Mouse (Mus musculus) midbrain, embryonic 13.5 days (tissue): ENCODE measurements around the gene Tbc1d24. TPM values are rescaled to one million over a fixed set of nuclear protein-coding genes. Genes with fewer than 3 reads are reported as not detected.
A peak's percentile ranks its signal among the peaks of the same experiment; 100 is the strongest.

Experiments
- ATAC-seq: fragments of 200-750 bp; cut with Nextera tagmentation; 2 replicates; pipeline ENCODE4 v1.8.0; 2017; ENCODE audit warnings: mild to moderate bottlenecking, moderate TSS enrichment, moderate library complexity
- H3K27ac ChIP-seq: fragments of 300-500 bp; sonication (generic); 2 replicates; pipeline ENCODE4 v1.5.1; 2015; ENCODE audit warnings: inconsistent platforms, mild to moderate bottlenecking, moderate library complexity
- H3K27me3 ChIP-seq: fragments of 300-500 bp; sonication (generic); 2 replicates; pipeline ENCODE4 v1.6.1; 2015; ENCODE audit warnings: mild to moderate bottlenecking, inconsistent platforms
- H3K36me3 ChIP-seq: fragments of 300-500 bp; sonication (generic); 2 replicates; pipeline ENCODE4 v1.6.1; 2015; ENCODE audit warnings: mild to moderate bottlenecking, inconsistent platforms
- H3K4me1 ChIP-seq: fragments of 300-500 bp; sonication (generic); replicated peaks from 2 replicates; pipeline ENCODE4 v1.6.1; 2015; ENCODE audit warnings: inconsistent platforms
- H3K4me2 ChIP-seq: fragments of 300-500 bp; sonication (generic); replicated peaks from 2 replicates; pipeline ENCODE4 v1.6.1; 2015; ENCODE audit warnings: moderate library complexity, mild to moderate bottlenecking, inconsistent platforms
- H3K4me3 ChIP-seq: fragments of 300-500 bp; sonication (generic); replicated peaks from 2 replicates; pipeline ENCODE4 v1.5.1; 2015; ENCODE audit warnings: mild to moderate bottlenecking, inconsistent platforms
- H3K9ac ChIP-seq: fragments of 300-500 bp; sonication (generic); replicated peaks from 2 replicates; pipeline ENCODE4 v1.6.1; 2015; ENCODE audit warnings: mild to moderate bottlenecking, inconsistent platforms
- H3K9me3 ChIP-seq: fragments of 300-500 bp; sonication (generic); 2 replicates; pipeline ENCODE4 v1.6.1; 2016; ENCODE audit warnings: mild to moderate bottlenecking, inconsistent platforms
- WGBS: fragments of 180-500 bp; shearing (Covaris S2); methylation state at CpG from one replicate; pipeline ENCODE4 v1.1.7; 2015; 5-methylcytosine and 5-hydroxymethylcytosine counted together
- polyA plus RNA-seq: library from polyadenylated mRNA; unstranded; fragments of >200 nt; fragmentation: Nextera tagmentation; extraction: Ambion mirVana; gene quantifications from 2 replicates; pipeline ENCODE4 v1.2.1, GENCODE M21; 2015

Tbc1d24 gene
- polyA plus RNA-seq, 1 experiment from 2014 or later, result 20.4 TPM

DNA sequence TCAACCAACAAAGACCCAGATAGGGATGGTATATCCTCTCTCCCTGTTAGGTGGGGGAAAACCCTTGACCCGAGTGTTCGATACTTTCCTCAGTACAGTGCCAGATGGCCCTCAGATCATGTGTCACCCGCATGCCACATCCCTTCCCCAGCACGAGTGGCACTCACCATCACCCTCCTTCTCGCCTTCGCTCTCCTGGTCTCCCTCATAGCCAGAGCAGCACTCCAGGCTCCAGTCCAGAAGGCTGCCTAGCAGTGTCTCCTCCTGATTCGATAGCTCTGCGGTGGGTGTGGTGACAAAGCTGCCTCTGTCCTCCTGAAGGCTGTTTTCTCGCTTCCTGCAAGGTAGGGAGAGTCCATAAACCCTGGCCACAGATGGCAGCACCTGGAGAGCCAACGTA is 19.4 kb upstream of the Tbc1d24 start:
- no peak overlapping the region for H3K4me2 ChIP-seq
- no peak for ATAC-seq
- no peaks in the 10 kb centered on the region for H3K9me3 ChIP-seq
- H3K27me3 ChIP-seq, result no peaks in the 10 kb centered on the region
- WGBS, result 92% methylated on average over 10 of the region's 10 CpGs
- no peak overlapping the region for H3K9ac ChIP-seq
- no peak overlapping the region for H3K27ac ChIP-seq
- H3K4me1 ChIP-seq, result peaks cover 9% of the 10 kb centered on the region
- peaks cover 61% of the 10 kb centered on the region for H3K36me3 ChIP-seq
- no peak overlapping the region for H3K4me3 ChIP-seq

DNA sequence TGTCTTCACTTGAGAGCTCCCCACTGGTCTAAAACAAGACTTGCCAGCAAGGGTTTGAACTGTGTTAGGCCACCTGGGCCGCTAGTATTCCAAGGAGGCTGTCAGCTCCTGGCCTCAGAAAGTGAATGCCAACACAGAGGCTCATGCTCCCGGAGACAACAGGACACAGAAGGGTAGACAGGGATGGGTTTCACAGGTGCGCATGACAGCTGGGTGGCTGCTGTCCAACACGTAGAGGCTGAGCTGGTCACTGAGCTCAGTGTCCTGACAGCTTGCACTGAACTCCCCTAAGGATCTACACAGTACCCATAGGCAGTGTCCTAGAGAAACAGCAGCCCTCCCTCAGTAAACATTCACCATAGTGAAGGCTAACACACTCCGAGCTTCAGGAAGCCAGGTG is 18.2 kb upstream of the Tbc1d24 start:
- 91% methylated on average over 5 of the region's 5 CpGs for WGBS
- H3K36me3 ChIP-seq, result peaks cover 51% of the 10 kb centered on the region

DNA sequence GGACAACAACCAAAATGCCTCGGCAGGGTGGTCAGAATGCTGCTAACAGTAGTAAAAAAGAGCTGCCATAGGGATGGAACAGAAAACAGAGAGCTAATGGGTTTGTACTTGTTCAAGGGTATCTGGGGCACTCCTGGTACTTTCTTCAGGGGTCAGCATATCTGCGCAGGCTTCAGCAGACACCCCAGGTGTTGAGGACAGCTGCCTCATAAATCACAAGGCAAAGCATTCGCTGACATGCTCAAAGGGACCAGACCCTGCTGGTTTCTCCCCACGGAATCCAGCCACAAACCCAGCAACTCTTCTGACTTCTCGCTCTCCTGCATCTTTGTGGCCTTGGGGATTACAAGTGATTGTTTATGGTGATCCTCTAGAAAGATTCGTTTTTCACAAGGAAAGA is 17.3 kb upstream of the Tbc1d24 start:
- no peak overlapping the region for H3K4me2 ChIP-seq
- no peak overlapping the region for H3K9ac ChIP-seq
- H3K4me3 ChIP-seq, result no peak overlapping the region
- no peaks in the 10 kb centered on the region for H3K27me3 ChIP-seq
- no peaks in the 10 kb centered on the region for H3K9me3 ChIP-seq
- no peak overlapping the region for H3K27ac ChIP-seq
- ATAC-seq, result no peak
- peaks cover 18% of the 10 kb centered on the region for H3K4me1 ChIP-seq
- peaks cover 50% of the 10 kb centered on the region for H3K36me3 ChIP-seq
- WGBS, result 84% methylated on average over 6 of the region's 6 CpGs

More for the DNA sequence above, 18.2 kb upstream of the Tbc1d24 start:
- H3K27ac ChIP-seq, result no peak overlapping the region
- no peaks in the 10 kb centered on the region for H3K27me3 ChIP-seq
- no peak overlapping the region for H3K4me2 ChIP-seq
- peaks cover 18% of the 10 kb centered on the region for H3K4me1 ChIP-seq
- no peak overlapping the region for H3K9ac ChIP-seq
- no peaks in the 10 kb centered on the region for H3K9me3 ChIP-seq
- no peak for ATAC-seq
- no peak overlapping the region for H3K4me3 ChIP-seq

- Histone ChIP-seq H3K27ac (peak within 1 kb of the TSS; percentile 68; the same call in 1 of the 2 replicates), H3K9ac (peak within 1 kb of the TSS; percentile 85), H3K4me1 (peaks cover 18% of the 10 kb centered on the region), H3K36me3 (peaks cover 48% of the 10 kb centered on the region), H3K9me3 (no peaks in the 10 kb centered on the region), H3K4me2 (peak within 1 kb of the TSS; percentile 97), H3K4me3 (peak within 1 kb of the TSS; percentile 88), H3K27me3 (no peaks in the 10 kb centered on the region)
- WGBS, result 4% methylated on average over 41 of the region's 41 CpGs
- ATAC-seq, result peak; percentile 95
Measured at GRCm38 (mm10) chr17:24220435-24221411, 15.4 kb upstream of the Tbc1d24 start, which contains the start of gene Tedc2. Gene Tedc2 (minus strand): TSS chr17:24220851.

GRCm38 (mm10) chr17:24216836-24217235 is 11.5 kb upstream of the Tbc1d24 start:
- Histone ChIP-seq H3K27me3 (no peaks in the 10 kb centered on the region), H3K4me3 (no peak overlapping the region), H3K27ac (no peak overlapping the region), H3K36me3 (peaks cover 34% of the 10 kb centered on the region), H3K4me2 (no peak overlapping the region), H3K4me1 (peaks cover 24% of the 10 kb centered on the region), H3K9ac (no peak overlapping the region), H3K9me3 (no peaks in the 10 kb centered on the region)
- ATAC-seq, result no peak
- 66% methylated on average over 4 of the region's 4 CpGs for WGBS

DNA sequence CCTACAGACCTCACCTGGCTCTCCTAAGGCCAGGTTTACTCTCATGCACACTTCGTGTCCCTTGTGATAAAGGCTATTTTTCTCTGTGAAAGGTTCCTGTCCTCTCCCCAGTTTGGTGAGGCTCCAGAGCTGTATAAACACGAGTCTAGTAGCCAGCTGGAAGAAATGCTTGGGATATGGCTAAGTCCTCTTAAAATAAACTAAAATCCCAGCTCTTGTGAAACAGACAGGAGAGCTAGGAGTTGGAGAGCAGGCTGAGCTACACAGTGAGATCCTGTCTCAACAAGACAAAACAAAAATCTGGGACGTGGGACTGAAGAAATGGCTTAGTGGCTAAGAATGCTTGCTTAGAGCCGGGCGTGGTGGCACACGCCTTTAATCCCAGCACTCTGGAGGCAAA is 7.8 kb upstream of the Tbc1d24 start:
- H3K9ac ChIP-seq, result no peak overlapping the region
- H3K9me3 ChIP-seq, result no peaks in the 10 kb centered on the region
- H3K4me3 ChIP-seq, result no peak overlapping the region
- ATAC-seq, result no peak
- peaks cover 32% of the 10 kb centered on the region for H3K36me3 ChIP-seq
- H3K27ac ChIP-seq, result no peak overlapping the region
- H3K4me2 ChIP-seq, result no peak overlapping the region
- H3K4me1 ChIP-seq, result peaks cover 42% of the 10 kb centered on the region
- H3K27me3 ChIP-seq, result peaks cover 9% of the 10 kb centered on the region
- WGBS, result 80% methylated on average over 6 of the region's 6 CpGs

- H3K36me3 ChIP-seq, result peaks cover 25% of the 10 kb centered on the region
- H3K4me2 ChIP-seq, result peak overlapping the region; percentile 94
- no peak overlapping the region for H3K9ac ChIP-seq
- H3K27ac ChIP-seq, result no peak overlapping the region
- H3K9me3 ChIP-seq, result no peaks in the 10 kb centered on the region
- H3K4me3 ChIP-seq, result peak overlapping the region; percentile 51
- peaks cover 15% of the 10 kb centered on the region for H3K27me3 ChIP-seq
- 31% methylated on average over 5 of the region's 5 CpGs for WGBS
- peaks cover 48% of the 10 kb centered on the region for H3K4me1 ChIP-seq
- ATAC-seq, result no peak
Measured at GRCm38 (mm10) chr17:24212441-24213018, 7.2 kb upstream of the Tbc1d24 start.

DNA sequence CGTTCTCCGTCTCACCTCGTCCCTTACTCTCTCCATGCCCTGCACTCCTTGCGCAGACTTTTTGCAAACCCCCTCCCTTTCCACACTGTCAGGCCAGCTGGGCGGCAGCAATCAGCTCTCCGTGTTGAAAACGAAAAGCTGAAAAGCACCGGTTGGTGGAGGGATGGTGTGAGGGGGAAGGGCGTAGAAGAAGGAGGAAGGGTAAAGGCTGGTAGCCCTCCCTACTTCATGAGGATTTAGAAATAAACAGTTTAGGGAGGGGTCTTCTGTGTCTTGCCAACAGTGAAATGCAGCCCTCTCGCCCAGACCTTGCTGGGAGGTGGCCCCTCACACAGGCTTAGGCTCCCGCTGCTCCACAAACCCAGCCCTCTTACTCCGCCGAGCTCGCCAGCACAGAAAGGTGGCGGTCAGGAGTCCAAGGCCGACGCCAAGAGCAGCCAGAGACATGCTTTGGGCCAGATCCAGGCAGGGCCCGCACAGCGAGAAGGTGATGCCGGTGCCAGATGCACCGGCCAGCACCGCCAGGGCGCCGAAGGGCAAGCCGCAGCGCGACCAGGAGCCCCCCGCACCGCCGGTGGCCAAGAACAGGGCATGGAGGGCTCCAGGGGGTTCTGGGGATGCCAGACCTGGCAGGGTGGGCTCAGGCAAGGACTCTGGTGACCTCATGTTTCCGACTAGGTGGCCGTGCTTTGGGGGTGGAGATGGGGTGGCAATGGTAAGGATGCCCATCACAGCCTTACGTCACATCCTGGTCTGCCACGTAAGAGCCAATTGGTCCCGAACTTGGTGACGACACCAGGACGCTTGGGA is 6.5 kb upstream of the Tbc1d24 start:
- Histone ChIP-seq H3K36me3 (peaks cover 21% of the 10 kb centered on the region), H3K4me2 (peak overlapping the region; percentile 94), H3K27ac (peak overlapping the region; percentile 70), H3K9ac (peak overlapping the region; percentile 80), H3K4me3 (peak overlapping the region; percentile 51), H3K27me3 (peaks cover 21% of the 10 kb centered on the region), H3K4me1 (peaks cover 55% of the 10 kb centered on the region), H3K9me3 (no peaks in the 10 kb centered on the region)
- under 1% methylated on average over 37 of the region's 37 CpGs for WGBS
- peak; percentile 53 for ATAC-seq

DNA sequence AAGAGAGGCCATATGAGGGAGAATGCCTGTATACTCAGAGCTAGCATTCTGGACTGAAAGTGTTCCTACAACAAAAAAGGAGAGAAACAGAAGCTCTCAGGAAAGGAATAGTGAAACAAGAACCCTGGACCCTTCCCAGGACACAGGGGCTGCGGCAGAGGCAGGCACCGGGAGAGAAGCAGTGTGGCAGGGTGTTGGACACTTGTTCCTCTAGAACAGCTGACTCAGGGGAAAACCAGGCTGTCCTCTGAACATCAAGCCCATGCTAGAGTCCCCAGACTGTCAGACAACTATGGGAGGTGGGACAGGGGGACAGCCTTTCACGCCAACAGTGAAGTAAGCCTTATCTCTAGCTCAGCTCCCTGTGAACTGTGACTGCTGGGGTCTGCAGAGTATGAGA is 5.2 kb upstream of the Tbc1d24 start:
- no peak overlapping the region for H3K4me3 ChIP-seq
- no peak for ATAC-seq
- H3K4me2 ChIP-seq, result no peak overlapping the region
- peaks cover 21% of the 10 kb centered on the region for H3K27me3 ChIP-seq
- 0 out of 2 replicates have a peak overlapping the region, but pooled peaks have one; percentile 19 for H3K27ac ChIP-seq
- H3K9me3 ChIP-seq, result no peaks in the 10 kb centered on the region
- WGBS, result 81% methylated on average over 3 of the region's 3 CpGs
- H3K9ac ChIP-seq, result no peak overlapping the region
- peaks cover 68% of the 10 kb centered on the region for H3K4me1 ChIP-seq
- H3K36me3 ChIP-seq, result peaks cover 9% of the 10 kb centered on the region

DNA sequence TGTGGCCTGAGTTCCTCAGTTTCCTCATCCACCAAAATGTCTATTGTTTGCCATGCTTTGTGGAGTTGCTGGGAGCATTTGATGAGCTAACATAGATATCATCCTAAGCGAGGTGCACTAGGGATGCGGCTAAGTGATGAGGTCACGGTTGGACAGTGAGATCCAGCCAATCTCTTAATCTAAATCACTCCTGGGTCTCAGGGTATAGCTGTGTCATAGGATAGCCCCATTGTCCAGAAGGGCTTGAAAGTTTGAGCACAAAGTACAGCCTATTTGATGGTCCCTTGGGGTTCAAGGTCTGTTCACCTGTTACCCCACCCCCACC is 4.5 kb upstream of the Tbc1d24 start:
- Histone ChIP-seq H3K4me1 (peaks cover 69% of the 10 kb centered on the region), H3K27me3 (peaks cover 21% of the 10 kb centered on the region), H3K4me2 (peak overlapping the region; percentile 80), H3K9ac (0 out of 2 replicates have a peak overlapping the region, but pooled peaks have one; percentile 78), H3K9me3 (no peaks in the 10 kb centered on the region), H3K36me3 (peaks cover 2% of the 10 kb centered on the region), H3K27ac (peak overlapping the region; percentile 80), H3K4me3 (no peak overlapping the region)
- 59% methylated on average over 3 of the region's 3 CpGs for WGBS
- ATAC-seq, result no peak

- no peaks in the 10 kb centered on the region for H3K9me3 ChIP-seq
- under 1% methylated on average over 42 of the region's 43 CpGs for WGBS
- no peaks in the 10 kb centered on the region for H3K36me3 ChIP-seq
- H3K4me3 ChIP-seq, result peak within 1 kb of the TSS; percentile 69
- H3K27ac ChIP-seq, result peak within 1 kb of the TSS; percentile 80
- peaks cover 75% of the 10 kb centered on the region for H3K4me1 ChIP-seq
- peak within 1 kb of the TSS; percentile 80 for H3K4me2 ChIP-seq
- ATAC-seq, result peak; percentile 26
- peaks cover 21% of the 10 kb centered on the region for H3K27me3 ChIP-seq
- H3K9ac ChIP-seq, result peak within 1 kb of the TSS; percentile 78
Measured at GRCm38 (mm10) chr17:24209043-24209915, 3.9 kb upstream of the Tbc1d24 start, which contains the start of gene Ntn3. Gene Ntn3 (minus strand): TSS chr17:24209531.
